In genomic region chr10:75316872-75316907, GRCm38 (mm10) we compare ENCODE assay signal across 8 mouse cellular contexts. TPM values are rescaled to one million over a fixed set of nuclear protein-coding genes. Genes with fewer than 3 reads are reported as not detected.
DNase-seq lines count a peak whose midpoint lies in the region; ATAC-seq and TF ChIP-seq lines count a peak whose summit lies in the region.

Adora2a (plus strand) TSS chr10:75316877.

- peak within 1 kb of the TSS; percentile 86 for H3K4me2 ChIP-seq in heart, embryonic 11.5 days
- peak within 1 kb of the TSS; percentile 75 for H3K4me2 ChIP-seq in heart, postnatal 0 days (ENCODE audit: low read depth, low read length)
- H3K4me2 ChIP-seq in liver, embryonic 13.5 days, result peak within 1 kb of the TSS; percentile 71

- H3K36me3 ChIP-seq in heart, embryonic 11.5 days (ENCODE audit: control insufficient read depth, insufficient read depth, low read length), result peaks cover 4% of the 10 kb centered on the region; the same call in 1 of the 2 replicates
- H3K36me3 ChIP-seq in E14TG2a.4 (ENCODE audit: insufficient read depth, low read length), result peaks cover 13% of the 10 kb centered on the region
- H3K36me3 ChIP-seq in heart, postnatal 0 days (replicated peaks; ENCODE audit: control insufficient read depth, insufficient read depth, low read length), result peaks cover 11% of the 10 kb centered on the region
- no peaks in the 10 kb centered on the region for H3K36me3 ChIP-seq in liver, embryonic 13.5 days

- peak within 1 kb of the TSS; percentile 75 for H3K9ac ChIP-seq in heart, embryonic 11.5 days (ENCODE audit: low read depth, low read length)
- H3K9ac ChIP-seq in heart, postnatal 0 days (replicated peaks; ENCODE audit: low read depth, low read length), result peak within 1 kb of the TSS; percentile 77
- peak within 1 kb of the TSS; percentile 56 for H3K9ac ChIP-seq in liver, embryonic 13.5 days

- TF ChIP-seq CTCF in E14TG2a.4 (conservative IDR thresholded peaks at IDR 0.05; ENCODE audit: low read length), result no peak
- TF ChIP-seq CTCF in heart, postnatal 0 days (IDR thresholded peaks at IDR 0.05; ENCODE audit: low read depth), result no peak

- no peak for TF ChIP-seq EP300 in heart, postnatal 0 days (IDR thresholded peaks at IDR 0.05; ENCODE audit: low read depth)

- no peak for ATAC-seq in heart, embryonic 11.5 days (replicated peaks; ENCODE audit: insufficient number of reproducible peaks, low FRiP score, low TSS enrichment)
- ATAC-seq in heart, postnatal 0 days (ENCODE audit: insufficient read depth, low read depth), result no peak
- no peak for ATAC-seq in liver, embryonic 13.5 days (ENCODE audit: low read depth)

- 0% methylated on average over 4 of the region's 4 CpGs for WGBS in heart, embryonic 11.5 days (ENCODE audit: insufficient replicate concordance)
- 0% methylated on average over 4 of the region's 4 CpGs for WGBS in heart, postnatal 0 days
- 0% methylated on average over 4 of the region's 4 CpGs for WGBS in liver, embryonic 13.5 days (ENCODE audit: insufficient replicate concordance)

- H3K4me3 ChIP-seq in heart, embryonic 11.5 days (ENCODE audit: low read depth, low read length), result peak within 1 kb of the TSS; percentile 48
- H3K4me3 ChIP-seq in E14TG2a.4 (replicated peaks; ENCODE audit: low read length), result peak within 1 kb of the TSS; percentile 84
- peak within 1 kb of the TSS; percentile 71 for H3K4me3 ChIP-seq in heart, postnatal 0 days (ENCODE audit: low read depth, low read length)
- peak within 1 kb of the TSS; percentile 59 for H3K4me3 ChIP-seq in liver, embryonic 13.5 days (replicated peaks)

- no peak for DNase-seq in heart, adult 8-10 months (ENCODE audit: low spot score)
- no peak for DNase-seq in heart, postnatal 0 days (ENCODE audit: low spot score)
- DNase-seq in liver, embryonic 13.5 days, result no peak
- no peak for DNase-seq in right cerebral cortex, adult 18-20 months
- no peak for DNase-seq in cerebellum, postnatal 36 days
- no peak for DNase-seq in right cerebral cortex, postnatal 14 days

- H3K27me3 ChIP-seq in heart, embryonic 11.5 days (ENCODE audit: control insufficient read depth, insufficient read depth, low read length), result peaks cover 16% of the 10 kb centered on the region
- H3K27me3 ChIP-seq in E14TG2a.4 (ENCODE audit: insufficient read depth, low read length), result peaks cover 60% of the 10 kb centered on the region
- peaks cover 6% of the 10 kb centered on the region; the same call in 1 of the 2 replicates for H3K27me3 ChIP-seq in heart, postnatal 0 days (ENCODE audit: control insufficient read depth, insufficient read depth, low read length)
- peaks cover 41% of the 10 kb centered on the region for H3K27me3 ChIP-seq in liver, embryonic 13.5 days

- H3K4me1 ChIP-seq in heart, embryonic 11.5 days (ENCODE audit: control insufficient read depth, insufficient read depth, low read length), result peaks cover 28% of the 10 kb centered on the region
- H3K4me1 ChIP-seq in E14TG2a.4 (replicated peaks; ENCODE audit: low read depth, low read length), result peaks cover 20% of the 10 kb centered on the region
- peaks cover 15% of the 10 kb centered on the region; the same call in 1 of the 2 replicates for H3K4me1 ChIP-seq in heart, postnatal 0 days (ENCODE audit: control insufficient read depth, insufficient read depth)
- peaks cover 46% of the 10 kb centered on the region for H3K4me1 ChIP-seq in liver, embryonic 13.5 days (replicated peaks)

- H3K9me3 ChIP-seq in heart, embryonic 11.5 days (replicated peaks; ENCODE audit: control insufficient read depth, low read length), result no peaks in the 10 kb centered on the region
- peaks cover 5% of the 10 kb centered on the region; the same call in 1 of the 2 replicates for H3K9me3 ChIP-seq in E14TG2a.4 (ENCODE audit: low read length)
- H3K9me3 ChIP-seq in heart, postnatal 0 days (replicated peaks; ENCODE audit: control insufficient read depth, low read length), result no peaks in the 10 kb centered on the region
- no peaks in the 10 kb centered on the region for H3K9me3 ChIP-seq in liver, embryonic 13.5 days (replicated peaks)

- H3K27ac ChIP-seq in heart, embryonic 11.5 days (ENCODE audit: low read depth, low read length), result no peak within 1 kb of the TSS
- peak within 1 kb of the TSS; percentile 75 for H3K27ac ChIP-seq in heart, postnatal 0 days (ENCODE audit: low read depth)
- no peak within 1 kb of the TSS; the same call in 1 of the 2 replicates for H3K27ac ChIP-seq in liver, embryonic 13.5 days

RNA-seq across cellular contexts. Expression of gene Adora2a, which starts in this region (rescaled TPM):
- polyA plus RNA-seq in heart, embryonic 11.5 days (2014; fragmentation: Nextera tagmentation; extraction: Ambion mirVana), result 3.3 and 4.8 TPM in 2 replicates
- 1 to 10 TPM; 5.8 to 9.3 (median 7.0) TPM for total RNA-seq in heart, adult 8-10 months (2022)
- 15.8 and 51.3 TPM in 2 replicates for total RNA-seq in heart, postnatal 0 days (2014; rRNA removed; ENCODE audit: low replicate concordance)
- 3.6 and 4.4 TPM in 2 replicates for polyA plus RNA-seq in heart, postnatal 0 days (2015; fragmentation: Nextera tagmentation; extraction: Ambion mirVana)
- polyA plus RNA-seq in liver, embryonic 13.5 days (2015; fragmentation: Nextera tagmentation; extraction: Ambion mirVana), result 1.5 and 1.7 TPM in 2 replicates
